9 mouse cellular contexts compared by ENCODE assay signal in the genomic region with DNA sequence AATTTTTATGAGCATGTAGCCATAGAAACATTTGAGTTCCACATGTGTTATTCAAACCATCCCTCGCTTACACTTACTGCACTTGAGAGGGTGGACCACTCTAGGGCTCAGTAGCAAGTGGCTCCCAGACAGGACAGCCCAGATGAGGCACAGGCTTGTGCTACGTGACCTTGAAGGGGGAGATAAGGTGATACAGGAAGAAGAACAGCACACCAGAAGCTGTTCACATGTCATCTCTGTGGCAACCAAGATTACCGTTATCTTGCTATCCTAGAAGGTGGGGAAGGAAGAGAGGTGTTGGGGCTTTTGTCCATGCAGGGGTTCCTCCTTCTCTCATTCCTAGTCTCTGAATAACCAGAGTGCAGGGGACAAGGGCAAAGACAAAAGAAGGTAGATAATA. TPM values are rescaled to one million over a fixed set of nuclear protein-coding genes. Genes with fewer than 3 reads are reported as not detected.
DNase-seq lines count a peak whose midpoint lies in the region; ATAC-seq and TF ChIP-seq lines count a peak whose summit lies in the region.
"Had no signal": no experiment of that assay in that cellular context is flagged by ENCODE, and none has a peak within 500 bp of the region (broad histone marks: within the 10 kb centered on the region; RNA-seq: fewer than 3 reads in every experiment).

No protein-coding gene starts in this region.

- DNase-seq in heart, adult 8-10 months (ENCODE audit: low spot score), result no peak
- no peak for DNase-seq in lung, postnatal 0 days (ENCODE audit: low spot score)
- DNase-seq in lung, postnatal 36 days, result no peak
- no peak for DNase-seq in urinary bladder, postnatal 10 days (ENCODE audit: low spot score)
- DNase-seq in ovary, postnatal 14 days (ENCODE audit: low spot score), result no peak
- DNase-seq: lung, postnatal 10 days had no signal

- H3K4me3 ChIP-seq in heart, embryonic 11.5 days (ENCODE audit: low read depth, low read length), result no peak overlapping the region
- H3K4me3 ChIP-seq in lung, postnatal 0 days (ENCODE audit: low read depth, low read length), result no peak overlapping the region
- no peak overlapping the region for H3K4me3 ChIP-seq in intestine, embryonic 16.5 days (ENCODE audit: low read length)

- no peaks in the 10 kb centered on the region for H3K27me3 ChIP-seq in heart, embryonic 11.5 days (ENCODE audit: control insufficient read depth, insufficient read depth, low read length)
- H3K27me3 ChIP-seq in lung, postnatal 0 days (replicated peaks; ENCODE audit: insufficient read depth, low read length), result no peaks in the 10 kb centered on the region
- no peaks in the 10 kb centered on the region for H3K27me3 ChIP-seq in intestine, embryonic 16.5 days (replicated peaks; ENCODE audit: control insufficient read depth, insufficient read depth, low read length)

- peaks cover 71% of the 10 kb centered on the region for H3K4me1 ChIP-seq in heart, embryonic 11.5 days (ENCODE audit: control insufficient read depth, insufficient read depth, low read length)
- peaks cover 35% of the 10 kb centered on the region; the same call in 1 of the 2 replicates for H3K4me1 ChIP-seq in lung, postnatal 0 days (ENCODE audit: insufficient read depth, low read depth, low read length)
- H3K4me1 ChIP-seq in intestine, embryonic 16.5 days (ENCODE audit: control insufficient read depth, insufficient read depth, low read length), result peaks cover 13% of the 10 kb centered on the region

- H3K9me3 ChIP-seq in heart, embryonic 11.5 days (replicated peaks; ENCODE audit: control insufficient read depth, low read length), result no peaks in the 10 kb centered on the region
- H3K9me3 ChIP-seq in lung, postnatal 0 days (ENCODE audit: low read length), result no peaks in the 10 kb centered on the region
- no peaks in the 10 kb centered on the region; the same call in 1 of the 2 replicates for H3K9me3 ChIP-seq in intestine, embryonic 16.5 days (ENCODE audit: control insufficient read depth, low read length)

- TF ChIP-seq CTCF in lung, postnatal 0 days (IDR thresholded peaks at IDR 0.05), result no peak

- ATAC-seq in heart, embryonic 11.5 days (replicated peaks; ENCODE audit: insufficient number of reproducible peaks, low FRiP score, low TSS enrichment), result 0 out of 2 replicates have a peak, but pooled peaks have one; percentile 41
- no peak for ATAC-seq in lung, postnatal 0 days
- peak; percentile 64 for ATAC-seq in intestine, embryonic 16.5 days
- peak; percentile 59 for ATAC-seq in megakaryocyte progenitor cell, adult 5-6 weeks (replicated peaks; ENCODE audit: poor library complexity)

- 24% methylated on average over 3 of the region's 3 CpGs for whole genome bisulfite sequencing in heart, embryonic 11.5 days (ENCODE audit: insufficient replicate concordance)
- WGBS in lung, postnatal 0 days, result 75% methylated on average over 3 of the region's 3 CpGs
- WGBS in intestine, embryonic 16.5 days, result 80% methylated on average over 3 of the region's 3 CpGs

- H3K4me2 ChIP-seq in heart, embryonic 11.5 days, result peak overlapping the region; percentile 4; the same call in 1 of the 2 replicates
- no peak overlapping the region for H3K4me2 ChIP-seq in lung, postnatal 0 days (replicated peaks; ENCODE audit: low read depth, low read length)
- no peak overlapping the region for H3K4me2 ChIP-seq in intestine, embryonic 16.5 days (ENCODE audit: low read depth, low read length)

- no peaks in the 10 kb centered on the region for H3K36me3 ChIP-seq in heart, embryonic 11.5 days (ENCODE audit: control insufficient read depth, insufficient read depth, low read length)
- no peaks in the 10 kb centered on the region for H3K36me3 ChIP-seq in lung, postnatal 0 days (ENCODE audit: insufficient read depth, low read length)
- H3K36me3 ChIP-seq in intestine, embryonic 16.5 days (ENCODE audit: control insufficient read depth, insufficient read depth, low read length), result no peaks in the 10 kb centered on the region

- TF ChIP-seq EP300 in lung, postnatal 0 days (IDR thresholded peaks at IDR 0.05), result no peak

- no peak overlapping the region; the same call in 1 of the 2 replicates for H3K9ac ChIP-seq in heart, embryonic 11.5 days (ENCODE audit: low read depth, low read length)
- no peak overlapping the region for H3K9ac ChIP-seq in lung, postnatal 0 days (replicated peaks; ENCODE audit: low read depth)
- H3K9ac ChIP-seq in intestine, embryonic 16.5 days (ENCODE audit: low read depth, low read length), result no peak overlapping the region

- H3K27ac ChIP-seq in heart, embryonic 11.5 days (ENCODE audit: low read depth, low read length), result peak overlapping the region; percentile 80
- H3K27ac ChIP-seq in lung, postnatal 0 days (ENCODE audit: low read length), result peak overlapping the region; percentile 63; the same call in 1 of the 2 replicates
- H3K27ac ChIP-seq in intestine, embryonic 16.5 days (ENCODE audit: low read length), result no peak overlapping the region

RNA-seq across cellular contexts. Expression of a gene that starts 58.5 kb away (rescaled TPM):
- 51.1 and 54.2 TPM in 2 replicates for polyA plus RNA-seq in heart, embryonic 11.5 days (2014; fragmentation: Nextera tagmentation; extraction: Ambion mirVana)
- total RNA-seq in heart, adult 8-10 months (2022), result 10 to 100 TPM; 30.4 to 34.8 (median 33.0) TPM
- polyA plus RNA-seq in lung, postnatal 0 days (2015; fragmentation: Nextera tagmentation; extraction: Ambion mirVana), result 25.4 and 27.5 TPM in 2 replicates
- polyA plus RNA-seq in intestine, embryonic 16.5 days (2015; fragmentation: Nextera tagmentation; extraction: Ambion mirVana), result 28.0 and 33.9 TPM in 2 replicates
- 22.8 and 28.9 TPM in 2 replicates for total RNA-seq in megakaryocyte progenitor cell, adult 5-6 weeks (2015)
- 6.5 and 6.6 TPM in 2 replicates for total RNA-seq in megakaryocyte progenitor cell, adult 5-6 weeks (2017)
